9 mouse cellular contexts compared by ENCODE assay signal in the genomic region with DNA sequence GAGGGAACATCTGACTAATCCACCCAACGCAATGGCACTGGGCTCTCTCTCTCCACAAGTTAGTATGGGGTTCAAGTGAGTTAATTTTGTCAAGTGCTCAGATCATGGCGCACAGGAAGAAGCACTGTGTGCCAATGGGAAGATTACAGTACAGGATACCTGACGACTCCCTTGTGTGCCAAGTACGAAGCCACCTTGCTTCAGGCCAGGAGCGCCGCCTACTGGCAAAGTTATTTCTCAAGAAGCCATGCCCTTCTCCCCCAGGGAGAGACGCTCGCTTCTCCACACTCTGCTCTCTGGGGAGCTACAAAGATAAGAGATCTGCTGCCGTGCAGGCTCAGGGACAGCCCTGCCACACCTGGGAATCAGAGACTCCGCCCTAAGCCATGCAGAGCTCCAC. TPM values are rescaled to one million over a fixed set of nuclear protein-coding genes. Genes with fewer than 3 reads are reported as not detected.
A peak's percentile ranks its signal among the peaks of the same experiment; 100 is the strongest.
DNase-seq lines count a peak whose midpoint lies in the region; ATAC-seq lines count a peak whose summit lies in the region.
"Had no signal": no experiment of that assay in that cellular context is flagged by ENCODE, and none has a peak within 500 bp of the region (broad histone marks: within the 10 kb centered on the region; RNA-seq: fewer than 3 reads in every experiment).

No protein-coding gene starts in this region.

- no peaks in the 10 kb centered on the region for H3K27me3 ChIP-seq in midbrain, embryonic 15.5 days (replicated peaks)

- H3K27ac ChIP-seq in midbrain, embryonic 15.5 days = no peak overlapping the region
- H3K27ac ChIP-seq: limb, embryonic 13.5 days had no signal

- peak; percentile 65 for DNase-seq in gastrocnemius, adult 18-20 months (ENCODE audit: low spot score)
- no peak for DNase-seq in gastrocnemius, postnatal 25 days
- peak; percentile 39 for DNase-seq in urinary bladder, postnatal 25 days (ENCODE audit: low spot score)
- no peak for DNase-seq in urinary bladder, postnatal 4 days (ENCODE audit: low spot score in 2 of 2)
- DNase-seq in embryo, embryonic 10.5 days (ENCODE audit: low spot score) = peak; percentile 63
- DNase-seq in kidney, postnatal 36 days = peak; percentile 65 to 88
- DNase-seq in spleen, postnatal 36 days (ENCODE audit: low spot score in 2 of 2) = peak; percentile 30 to 38

- no peak overlapping the region for H3K4me2 ChIP-seq in midbrain, embryonic 15.5 days
- H3K4me2 ChIP-seq: limb, embryonic 13.5 days had no signal

- ATAC-seq in midbrain, embryonic 15.5 days (replicated peaks) = no peak

- H3K36me3 ChIP-seq in midbrain, embryonic 15.5 days (replicated peaks) = no peaks in the 10 kb centered on the region
- H3K36me3 ChIP-seq: limb, embryonic 13.5 days had no signal

- no peaks in the 10 kb centered on the region for H3K9me3 ChIP-seq in midbrain, embryonic 15.5 days
- H3K9me3 ChIP-seq: limb, embryonic 13.5 days had no signal

- peaks cover 41% of the 10 kb centered on the region for H3K4me1 ChIP-seq in midbrain, embryonic 15.5 days

- no peak overlapping the region for H3K4me3 ChIP-seq in midbrain, embryonic 15.5 days
- H3K4me3 ChIP-seq: limb, embryonic 13.5 days had no signal

- 15% methylated on average over 10 of the region's 10 CpGs for WGBS in midbrain, embryonic 15.5 days

- H3K9ac ChIP-seq in midbrain, embryonic 15.5 days = no peak overlapping the region
- H3K9ac ChIP-seq: limb, embryonic 13.5 days had no signal

RNA-seq across cellular contexts. Expression of gene Slc22a7, which starts 19.5 kb away (rescaled TPM):
- total RNA-seq in gastrocnemius, adult 18-20 months (2021) = under 1 TPM in 1 of 2 experiments, not detected in 1; 0.14 TPM
- not detected for total RNA-seq in gastrocnemius, postnatal 25 days (2021)
- not detected in 2 replicates for polyA plus RNA-seq in midbrain, embryonic 15.5 days (2015; fragmentation: Nextera tagmentation; extraction: Ambion mirVana)
- polyA plus RNA-seq: limb, embryonic 13.5 days had no signal

RNA-seq across cellular contexts. Expression of gene Crip3, which starts 29.1 kb away (rescaled TPM):
- total RNA-seq in gastrocnemius, adult 18-20 months (2021) = under 1 TPM; 0.28 to 0.59 TPM
- under 1 TPM in 1 of 2 experiments, not detected in 1; 0.78 TPM for total RNA-seq in gastrocnemius, postnatal 25 days (2021)
- polyA plus RNA-seq in midbrain, embryonic 15.5 days (2015; fragmentation: Nextera tagmentation; extraction: Ambion mirVana) = 2.0 and 3.0 TPM in 2 replicates

RNA-seq across cellular contexts. Expression of gene Ttbk1, which starts 29.7 kb away (rescaled TPM):
- under 1 TPM; 0.05 to 0.23 TPM for total RNA-seq in gastrocnemius, adult 18-20 months (2021)
- 1 to 10 TPM in 1 of 2 experiments, under 1 TPM in 1; 0.77 to 1.4 TPM for total RNA-seq in gastrocnemius, postnatal 25 days (2021)
- 8.7 and 9.0 TPM in 2 replicates for polyA plus RNA-seq in midbrain, embryonic 15.5 days (2015; fragmentation: Nextera tagmentation; extraction: Ambion mirVana)

RNA-seq across cellular contexts. Expression of gene Dnph1, which starts 38.7 kb away (rescaled TPM):
- total RNA-seq in gastrocnemius, adult 18-20 months (2021) = 1 to 10 TPM; 5.0 to 6.4 TPM
- total RNA-seq in gastrocnemius, postnatal 25 days (2021) = 1 to 10 TPM; 4.5 to 5.4 TPM
- polyA plus RNA-seq in midbrain, embryonic 15.5 days (2015; fragmentation: Nextera tagmentation; extraction: Ambion mirVana) = 14.5 and 17.3 TPM in 2 replicates

Comparison
In these comparisons a context has a peak if more than half of its experiments do, and no peak if none do; other contexts are left out.
1. DNase-seq: peak in gastrocnemius, adult 18-20 months (single experiment), urinary bladder, postnatal 25 days (single experiment), embryo, embryonic 10.5 days (single experiment), kidney, postnatal 36 days (2 of 2) and spleen, postnatal 36 days (2 of 2); none in gastrocnemius, postnatal 25 days (single experiment) and urinary bladder, postnatal 4 days (0 of 2).